Mouse (Mus musculus) midbrain, embryonic 16.5 days (tissue): ENCODE measurements around the gene Gins2. TPM values are rescaled to one million over a fixed set of nuclear protein-coding genes. Genes with fewer than 3 reads are reported as not detected.

ENCODE experiments used
- ATAC-seq: fragments of 200-750 bp; cut with Nextera tagmentation; 2 replicates; pipeline ENCODE4 v1.8.0; 2017; ENCODE audit warnings: moderate TSS enrichment
- H3K27ac ChIP-seq: fragments of 300-500 bp; sonication (generic); 2 replicates; pipeline ENCODE4 v1.5.1; 2014; ENCODE audit warnings: mild to moderate bottlenecking, low read length, mixed read lengths
- H3K27me3 ChIP-seq: fragments of 300-500 bp; sonication (generic); 2 replicates; pipeline ENCODE4 v1.6.1; 2014; ENCODE audit warnings: low read depth, low read length, mixed read lengths; ENCODE audit not compliant: control insufficient read depth, insufficient read depth
- H3K36me3 ChIP-seq: fragments of 300-500 bp; sonication (generic); 2 replicates; pipeline ENCODE4 v1.6.1; 2014; ENCODE audit warnings: mild to moderate bottlenecking, low read length, moderate library complexity, mixed read lengths; ENCODE audit not compliant: control insufficient read depth, insufficient read depth
- H3K4me1 ChIP-seq: fragments of 300-500 bp; sonication (generic); 2 replicates; pipeline ENCODE4 v1.6.1; 2014; ENCODE audit warnings: mild to moderate bottlenecking, low read length, mixed read lengths; ENCODE audit not compliant: control insufficient read depth, insufficient read depth
- H3K4me2 ChIP-seq: fragments of 300-500 bp; sonication (generic); 2 replicates; pipeline ENCODE4 v1.6.1; 2014; ENCODE audit warnings: mild to moderate bottlenecking, low read length, mixed read lengths
- H3K4me3 ChIP-seq: fragments of 300-500 bp; sonication (generic); 2 replicates; pipeline ENCODE4 v1.5.1; 2014; ENCODE audit warnings: low read depth, mild to moderate bottlenecking, low read length, moderate library complexity, mixed read lengths
- H3K9ac ChIP-seq: fragments of 300-500 bp; sonication (generic); 2 replicates; pipeline ENCODE4 v1.6.1; 2014; ENCODE audit warnings: low read depth, low read length, mixed read lengths
- H3K9me3 ChIP-seq: fragments of 300-500 bp; sonication (generic); replicated peaks from 2 replicates; pipeline ENCODE4 v1.6.1; 2014; ENCODE audit warnings: mild to moderate bottlenecking, low read length, mixed read lengths; ENCODE audit not compliant: control insufficient read depth, poor library complexity, severe bottlenecking
- WGBS: fragments of 180-500 bp; shearing (Covaris S2); extraction: QIAGEN DNeasy Blood & Tissue Kit; methylation state at CpG from one replicate; pipeline ENCODE4 v1.1.7; 2014; 5-methylcytosine and 5-hydroxymethylcytosine counted together
- polyA plus RNA-seq: library from polyadenylated mRNA; unstranded; fragments of >200 nt; fragmentation: Nextera tagmentation; extraction: Ambion mirVana; gene quantifications from 2 replicates; pipeline ENCODE4 v1.2.1, GENCODE M21; 2015

Gins2 gene
- polyA plus RNA-seq, 1 experiment from 2014 or later = 13.3 TPM

DNA sequence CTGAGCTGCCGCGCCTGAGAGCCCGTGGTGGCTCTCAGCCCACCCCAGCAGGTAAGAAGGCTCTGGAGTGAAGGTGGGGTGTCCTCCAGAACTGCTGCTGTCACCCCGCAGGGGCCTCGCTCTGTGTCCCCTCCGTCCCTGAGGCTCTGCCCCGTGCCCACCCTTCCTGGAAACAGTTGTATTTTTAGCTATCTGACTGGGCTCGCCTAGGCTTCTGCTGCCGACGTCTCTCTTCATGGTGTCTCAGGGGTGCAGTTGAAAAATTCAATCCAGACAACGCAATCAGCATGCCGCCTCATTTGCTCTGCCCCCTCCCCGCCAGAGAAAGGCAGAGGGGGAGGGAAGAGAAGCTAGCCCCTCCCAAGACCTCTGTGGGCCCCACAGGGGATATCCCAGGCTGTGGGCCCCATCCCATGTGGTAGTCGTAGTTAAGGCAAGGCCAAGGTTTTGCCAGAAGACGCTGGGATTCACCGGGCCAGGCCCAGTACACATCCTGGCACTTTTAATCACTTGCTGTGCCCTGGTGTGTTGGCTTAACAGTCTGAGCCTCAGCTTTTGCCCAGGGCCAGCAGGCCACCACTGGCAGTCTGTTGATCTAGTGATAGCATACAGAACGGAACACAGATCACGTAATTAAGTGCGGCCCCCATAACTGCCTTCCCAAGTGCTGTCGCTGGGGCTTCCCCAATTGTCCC lies 32.8 kb downstream of the Gins2 start:
- peak overlapping the region; percentile 18 for H3K9ac ChIP-seq
- no peaks in the 10 kb centered on the region for H3K27me3 ChIP-seq
- WGBS = 38% methylated on average over 20 of the region's 20 CpGs

DNA sequence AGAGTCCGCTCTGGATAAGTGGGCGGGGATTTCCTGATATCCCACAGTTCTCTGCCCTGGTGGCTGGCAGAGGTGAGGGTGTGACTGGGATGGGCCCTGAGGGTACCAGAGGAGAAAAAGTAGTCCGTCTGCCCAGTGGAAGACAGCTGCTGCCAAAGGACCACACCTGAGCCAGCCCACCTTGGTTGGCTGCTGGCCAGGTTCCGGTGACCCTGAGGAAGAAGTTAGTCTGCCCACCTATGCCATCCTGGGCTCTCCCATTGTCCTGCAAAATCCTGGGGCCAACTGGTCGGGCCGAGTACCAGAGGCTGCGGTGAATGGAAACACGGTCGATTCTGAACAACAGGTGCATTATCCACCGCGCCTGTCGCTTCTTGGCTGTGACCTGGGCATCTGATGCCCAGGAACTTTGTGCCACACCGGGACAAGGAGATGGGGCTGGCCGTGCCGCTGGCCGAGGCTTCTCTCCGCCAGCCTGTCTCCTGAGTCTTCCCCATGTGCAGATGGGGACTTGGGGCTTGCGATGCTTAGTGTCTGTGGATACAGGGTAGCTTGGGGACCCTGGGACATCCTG lies 34.6 kb downstream of the Gins2 start:
- Histone ChIP-seq H3K4me2 (no peak overlapping the region), H3K27ac (no peak overlapping the region), H3K36me3 (0 out of 2 replicates have a peak, but pooled peaks cover 3% of the 10 kb centered on the region), H3K9ac (no peak overlapping the region), H3K4me3 (no peak overlapping the region), H3K27me3 (no peaks in the 10 kb centered on the region), H3K9me3 (no peaks in the 10 kb centered on the region), H3K4me1 (peaks cover 67% of the 10 kb centered on the region)
- 88% methylated on average over 17 of the region's 18 CpGs for WGBS
- ATAC-seq = no peak

More for the DNA sequence above, 32.8 kb downstream of the Gins2 start:
- no peak overlapping the region for H3K4me3 ChIP-seq
- H3K36me3 ChIP-seq = 0 out of 2 replicates have a peak, but pooled peaks cover 3% of the 10 kb centered on the region
- H3K27ac ChIP-seq = peak overlapping the region; percentile 68
- H3K4me1 ChIP-seq = peaks cover 65% of the 10 kb centered on the region
- ATAC-seq = no peak
- H3K9me3 ChIP-seq = no peaks in the 10 kb centered on the region
- no peak overlapping the region for H3K4me2 ChIP-seq

DNA sequence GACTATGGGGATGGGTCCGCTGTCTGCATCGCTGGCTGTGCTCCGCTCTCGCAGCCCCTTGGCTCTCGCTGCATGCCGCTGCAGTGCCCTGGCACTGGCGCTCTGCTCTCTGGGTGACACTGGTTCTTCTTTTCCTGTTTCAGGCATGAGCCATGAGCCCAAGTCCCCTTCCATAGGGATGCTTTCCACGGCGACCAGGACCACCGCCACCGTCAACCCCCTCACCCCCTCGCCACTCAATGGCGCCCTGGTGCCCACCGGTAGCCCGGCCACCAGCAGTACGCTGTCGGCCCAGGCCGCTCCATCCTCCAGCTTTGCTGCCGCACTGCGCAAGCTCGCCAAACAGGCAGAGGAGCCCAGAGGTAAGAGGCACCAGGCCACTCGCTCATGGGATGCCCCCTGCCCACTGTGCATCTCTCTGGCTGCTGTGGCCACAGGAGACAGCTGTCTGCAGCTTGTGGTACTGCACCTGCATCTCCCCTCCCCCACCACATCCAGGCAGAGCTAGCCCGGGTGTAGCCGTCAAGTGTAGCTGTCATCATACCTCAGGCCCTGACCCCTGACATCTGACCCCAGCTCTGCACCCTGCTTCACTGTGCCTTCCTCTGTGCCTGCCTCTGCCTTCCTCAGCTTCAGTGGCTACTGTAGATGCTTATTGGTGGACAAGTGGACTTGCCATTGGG lies 35.5 kb downstream of the Gins2 start:
- Histone ChIP-seq H3K4me1 (peaks cover 67% of the 10 kb centered on the region), H3K9ac (no peak overlapping the region), H3K4me2 (no peak overlapping the region), H3K27ac (no peak overlapping the region), H3K36me3 (0 out of 2 replicates have a peak, but pooled peaks cover 3% of the 10 kb centered on the region), H3K4me3 (no peak overlapping the region), H3K27me3 (no peaks in the 10 kb centered on the region), H3K9me3 (no peaks in the 10 kb centered on the region)
- no peak for ATAC-seq
- 88% methylated on average over 24 of the region's 24 CpGs for WGBS

DNA sequence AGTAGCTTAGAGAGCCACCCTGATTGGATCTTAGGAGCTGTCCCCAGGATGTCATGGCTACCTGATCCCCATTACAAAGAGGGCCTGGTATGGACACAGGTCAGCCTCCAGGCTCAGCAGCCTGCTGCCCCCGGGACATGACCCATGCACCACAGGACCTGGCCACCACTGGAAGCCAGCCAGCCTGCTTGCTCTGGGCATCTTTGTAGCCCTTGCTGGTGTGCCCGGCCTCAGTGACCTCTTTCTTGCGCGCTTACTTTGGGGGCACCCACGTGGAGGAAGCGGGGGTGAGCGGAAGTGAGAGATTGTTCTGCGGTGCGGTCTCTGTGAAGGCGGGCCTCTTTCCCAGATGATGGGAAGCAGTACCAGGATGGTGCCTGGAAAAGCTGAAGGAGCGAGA lies 36.6 kb downstream of the Gins2 start:
- Histone ChIP-seq H3K9me3 (no peaks in the 10 kb centered on the region), H3K9ac (no peak overlapping the region), H3K4me3 (no peak overlapping the region), H3K4me2 (no peak overlapping the region), H3K36me3 (0 out of 2 replicates have a peak, but pooled peaks cover 3% of the 10 kb centered on the region), H3K4me1 (peaks cover 69% of the 10 kb centered on the region), H3K27me3 (no peaks in the 10 kb centered on the region), H3K27ac (no peak overlapping the region)
- no peak for ATAC-seq
- 89% methylated on average over 11 of the region's 11 CpGs for WGBS

DNA sequence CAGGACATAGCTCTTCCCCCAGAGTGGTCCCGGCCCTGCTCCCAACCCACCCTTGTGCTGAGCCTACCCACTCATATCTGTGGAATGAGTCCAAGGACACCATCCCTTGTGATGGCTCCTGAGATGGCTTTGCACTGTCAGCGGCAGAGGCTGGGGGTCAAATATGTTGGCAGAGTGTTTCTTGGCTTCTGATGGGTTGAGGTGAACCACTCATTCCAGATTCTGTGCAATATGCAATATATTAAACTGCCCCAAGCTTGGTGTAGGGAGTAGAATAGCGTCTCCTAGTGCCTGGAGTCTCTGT lies 37.5 kb downstream of the Gins2 start:
- H3K27ac ChIP-seq = peak overlapping the region; percentile 66
- H3K4me3 ChIP-seq = no peak overlapping the region
- H3K4me1 ChIP-seq = peaks cover 65% of the 10 kb centered on the region
- 0 out of 2 replicates have a peak overlapping the region, but pooled peaks have one; percentile 34 for H3K9ac ChIP-seq
- 83% methylated on average over 3 of the region's 3 CpGs for WGBS
- 0 out of 2 replicates have a peak, but pooled peaks cover 3% of the 10 kb centered on the region for H3K36me3 ChIP-seq
- no peaks in the 10 kb centered on the region for H3K27me3 ChIP-seq
- no peaks in the 10 kb centered on the region for H3K9me3 ChIP-seq
- H3K4me2 ChIP-seq = no peak overlapping the region
- ATAC-seq = no peak

DNA sequence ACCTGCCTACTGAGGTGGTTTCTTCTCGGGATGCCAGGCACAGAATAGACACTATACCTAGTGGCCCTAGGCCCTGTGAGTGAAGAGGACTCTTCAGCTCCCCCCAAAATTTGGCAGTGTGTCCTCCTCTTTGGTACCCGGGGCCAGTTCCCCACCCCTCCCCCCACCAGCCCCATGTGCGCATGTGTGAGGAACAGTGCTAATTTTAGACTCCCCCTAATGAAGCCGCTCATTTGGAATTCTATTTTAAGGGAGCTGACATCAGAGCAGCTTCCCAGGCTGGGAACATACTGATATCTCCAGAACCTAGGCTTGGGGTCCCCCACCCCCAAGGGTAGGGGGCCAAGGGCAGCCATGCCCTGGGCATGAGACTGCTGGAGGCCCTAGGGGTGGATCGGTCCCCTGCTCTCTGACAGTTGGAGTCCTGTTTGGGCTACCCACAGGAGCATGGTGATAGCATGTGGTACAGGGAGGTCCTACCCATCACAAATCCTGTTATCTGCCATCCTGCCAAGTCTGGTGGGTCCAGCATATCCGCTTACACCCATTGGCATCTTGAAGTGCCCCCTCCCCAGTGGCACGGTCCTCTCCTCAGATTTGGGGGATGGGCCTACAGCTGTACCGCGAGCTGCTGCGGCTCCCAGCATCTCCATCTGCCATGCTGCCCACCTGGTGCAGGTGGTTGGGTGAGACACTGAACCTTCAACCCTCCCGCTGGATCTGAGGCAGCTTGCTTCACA lies 38.0 kb downstream of the Gins2 start:
- H3K9ac ChIP-seq = peak overlapping the region; percentile 34; the same call in 1 of the 2 replicates
- 0 out of 2 replicates have a peak overlapping the region, but pooled peaks have one; percentile 6 for H3K4me2 ChIP-seq
- no peak for ATAC-seq

DNA sequence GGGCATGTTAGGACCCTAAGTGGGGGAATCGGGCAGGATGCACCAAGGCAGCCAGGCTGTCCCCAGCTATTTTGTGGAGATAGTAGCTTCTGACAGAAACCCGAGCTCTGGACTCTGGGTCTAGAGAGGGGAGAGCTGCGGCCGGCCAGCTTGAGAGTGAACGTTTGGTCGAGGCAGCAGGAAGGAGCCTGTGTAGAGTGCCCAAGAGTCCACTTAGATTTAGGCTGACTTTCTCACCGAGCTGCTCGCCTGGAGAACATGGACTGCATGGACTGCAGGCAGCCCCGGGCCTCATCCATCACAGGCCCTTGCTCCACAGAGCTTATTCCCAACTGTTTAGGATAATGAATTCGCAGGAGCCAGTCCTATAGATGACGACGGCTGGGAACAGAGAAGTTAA lies 38.7 kb downstream of the Gins2 start:
- Histone ChIP-seq H3K4me3 (no peak overlapping the region), H3K9ac (peak overlapping the region; percentile 53; the same call in 1 of the 2 replicates), H3K4me1 (peaks cover 59% of the 10 kb centered on the region), H3K4me2 (peak overlapping the region; percentile 53), H3K36me3 (0 out of 2 replicates have a peak, but pooled peaks cover 3% of the 10 kb centered on the region), H3K27me3 (no peaks in the 10 kb centered on the region), H3K27ac (peak overlapping the region; percentile 66; the same call in 1 of the 2 replicates), H3K9me3 (no peaks in the 10 kb centered on the region)
- ATAC-seq = no peak
- WGBS = 17% methylated on average over 12 of the region's 12 CpGs

More for the DNA sequence above, 38.0 kb downstream of the Gins2 start:
- H3K9me3 ChIP-seq = no peaks in the 10 kb centered on the region
- WGBS = 68% methylated on average over 11 of the region's 11 CpGs
- H3K36me3 ChIP-seq = 0 out of 2 replicates have a peak, but pooled peaks cover 3% of the 10 kb centered on the region
- no peaks in the 10 kb centered on the region for H3K27me3 ChIP-seq
- peak overlapping the region; percentile 66 for H3K27ac ChIP-seq
- no peak overlapping the region for H3K4me3 ChIP-seq
- peaks cover 63% of the 10 kb centered on the region for H3K4me1 ChIP-seq

DNA sequence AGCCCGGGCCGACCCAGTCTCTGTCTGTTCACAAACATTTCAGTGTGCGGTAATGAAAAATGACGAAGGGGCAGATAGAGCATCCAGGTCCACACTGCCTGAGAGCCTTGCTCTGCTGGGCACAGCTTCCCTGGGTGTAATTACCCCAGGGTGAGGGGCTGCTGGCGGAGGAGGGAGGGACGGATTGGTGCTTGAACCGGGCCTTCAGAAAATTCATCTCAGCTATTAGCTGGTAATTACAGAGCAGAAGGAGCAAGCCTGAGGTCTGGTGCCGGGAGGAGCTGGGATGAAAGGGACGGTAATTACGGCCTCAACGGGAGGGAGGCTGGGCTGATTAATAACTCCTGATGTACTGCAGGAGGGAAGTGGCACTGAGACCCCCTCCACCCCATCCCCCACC lies 39.2 kb downstream of the Gins2 start:
- Histone ChIP-seq H3K27ac (peak overlapping the region; percentile 66), H3K4me1 (peaks cover 60% of the 10 kb centered on the region), H3K4me3 (peak overlapping the region; percentile 6; the same call in 1 of the 2 replicates), H3K9me3 (no peaks in the 10 kb centered on the region), H3K4me2 (peak overlapping the region; percentile 53), H3K36me3 (0 out of 2 replicates have a peak, but pooled peaks cover 3% of the 10 kb centered on the region), H3K27me3 (no peaks in the 10 kb centered on the region), H3K9ac (peak overlapping the region; percentile 53)
- 8% methylated on average over 11 of the region's 11 CpGs for WGBS
- ATAC-seq = peak; percentile 23; the same call in 1 of the 2 replicates
